Mouse (Mus musculus): ENCODE results near the gene Os9. TPM values are rescaled to one million over a fixed set of nuclear protein-coding genes. Genes with fewer than 3 reads are reported as not detected.

Gene Os9
- total RNA-seq (2023) = 100 to 1,000 TPM in 1 of 2 experiments, 10 to 100 TPM in 1; 98.4 to 100 TPM

GRCm38 (mm10) chr10:127121066-127121477 is at the start of gene Os9:
TSS of gene Os9 (minus strand) at chr10:127121131.

DNA sequence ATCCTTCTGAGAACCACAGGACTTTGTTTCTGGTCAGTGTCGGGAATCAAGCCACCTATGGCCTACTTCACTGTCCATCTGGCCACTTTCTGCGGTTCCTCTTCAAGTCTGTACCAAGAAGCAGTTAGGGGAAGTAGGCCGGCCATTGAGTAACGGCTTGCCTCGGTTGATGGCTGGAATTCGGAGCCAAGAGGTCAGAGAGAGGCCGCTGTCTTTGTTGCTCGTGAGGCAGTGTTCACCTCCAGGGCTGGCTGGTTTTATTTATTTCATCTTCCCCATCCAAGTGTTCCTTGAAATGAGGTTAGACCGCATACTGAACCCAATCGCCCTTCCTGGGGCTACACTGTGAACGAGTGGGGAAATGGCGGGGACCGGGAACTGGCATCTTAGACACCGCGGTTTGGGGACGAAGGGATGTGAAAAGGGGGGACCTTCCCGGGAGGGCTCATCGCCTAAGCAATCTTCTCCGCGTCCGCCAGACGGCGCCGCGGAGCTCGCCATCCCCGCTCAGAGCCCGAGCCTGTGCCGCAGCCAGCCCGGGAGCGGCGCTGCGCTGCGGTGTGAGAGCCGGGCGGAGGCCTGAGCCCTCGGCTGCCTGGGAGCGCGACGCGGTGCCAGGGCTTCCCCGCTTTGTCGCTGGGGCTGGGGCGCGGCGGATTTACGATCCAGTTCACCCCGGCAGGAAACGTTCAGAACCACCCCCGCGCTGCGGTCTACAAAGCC is 43.9 kb upstream of the Os9 start, which contains the start of gene B4galnt1:
TSS of gene B4galnt1 (plus strand) at position 595 of the 723 bp plus-strand sequence.

GRCm38 (mm10) chr10:127075080-127075479 is 45.9 kb downstream of the Os9 start, which contains the start of gene Agap2:
TSS of gene Agap2 (plus strand) at chr10:127075284.

GRCm38 (mm10) chr10:127070190-127071121 is 50.5 kb downstream of the Os9 start, which contains the start of gene Tspan31:
TSS of gene Tspan31 (minus strand) at chr10:127070264.

DNA sequence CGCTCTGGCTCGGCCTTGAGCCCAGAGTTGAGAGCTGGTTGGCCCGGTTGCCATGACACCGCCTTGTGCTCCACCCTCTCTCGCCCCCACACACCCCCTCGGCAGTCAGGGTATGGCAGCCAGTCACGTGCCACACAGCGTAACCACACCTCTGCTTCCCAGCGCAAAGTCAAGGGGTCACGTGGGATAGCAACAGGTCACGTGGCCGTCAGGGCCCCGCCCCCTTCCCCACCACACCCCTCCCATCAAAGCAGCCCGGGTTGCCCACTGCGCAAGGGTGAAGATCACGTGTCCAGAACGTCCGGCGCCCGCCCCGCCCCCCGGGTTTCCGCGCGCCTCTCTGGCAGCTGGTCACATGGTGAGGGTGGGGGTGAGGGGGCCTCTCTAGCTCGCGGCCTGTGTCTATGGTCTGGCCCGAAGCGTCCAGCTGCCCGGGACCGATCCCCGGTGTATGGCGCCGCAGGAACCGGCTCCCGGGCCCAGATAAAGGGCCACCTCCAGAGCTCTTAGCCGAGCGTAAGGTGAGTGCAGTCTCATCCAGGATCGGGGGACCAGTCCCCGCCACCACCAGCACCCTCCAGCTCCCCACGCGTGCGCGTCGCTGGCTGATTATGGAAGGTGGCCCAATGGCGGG is 57.6 kb downstream of the Os9 start, which contains the start of gene Cdk4:
TSS of gene Cdk4 (plus strand) at position 296 of the 634 bp plus-strand sequence.

GRCm38 (mm10) chr10:127059968-127060916 is 60.7 kb downstream of the Os9 start, which contains the start of gene March9:
TSS of gene March9 (minus strand) at chr10:127060184.

GRCm38 (mm10) chr10:127047954-127048353 is 73.0 kb downstream of the Os9 start, which contains the start of gene Cyp27b1:
TSS of gene Cyp27b1 (plus strand) at chr10:127048250.

Other genes with a start within 250 kb of the Os9 start
- gene Atp23, start 219.8 kb downstream of the Os9 start, total RNA-seq (2023) = 1 to 10 TPM; 6.7 to 8.1 TPM
- gene Ctdsp2, start 142.4 kb downstream of the Os9 start, total RNA-seq (2023) = 10 to 100 TPM; 94.7 to 97.8 TPM
- gene Avil, start 120.4 kb downstream of the Os9 start, total RNA-seq (2023) = 1 to 10 TPM; 2.1 to 2.2 TPM
- 10 to 100 TPM; 18.8 to 20.9 TPM for gene Tsfm, start 90.3 kb downstream of the Os9 start, total RNA-seq (2023)
- gene Mettl1, start 79.7 kb downstream of the Os9 start, total RNA-seq (2023) = 10 to 100 TPM; 23.4 to 26.8 TPM
- under 1 TPM in 1 of 2 experiments, not detected in 1; 0.21 TPM for gene Eef1akmt3, start 79.6 kb downstream of the Os9 start, total RNA-seq (2023)
- gene Cyp27b1, start 72.9 kb downstream of the Os9 start, total RNA-seq (2023) = 1 to 10 TPM in 1 of 2 experiments, under 1 TPM in 1; 0.80 to 2.0 TPM
- gene March9, start 60.9 kb downstream of the Os9 start, total RNA-seq (2023) = 1 to 10 TPM; 5.4 to 5.7 TPM
- gene Cdk4, start 57.6 kb downstream of the Os9 start, total RNA-seq (2023) = 100 to 1,000 TPM; 143 to 156 TPM
- gene Tspan31, start 50.9 kb downstream of the Os9 start, total RNA-seq (2023) = 10 to 100 TPM; 10.3 to 13.2 TPM
- gene Agap2, start 45.8 kb downstream of the Os9 start, total RNA-seq (2023) = 100 to 1,000 TPM; 166 to 167 TPM
- 100 to 1,000 TPM; 696 to 735 TPM for gene B4galnt1, start 44.1 kb upstream of the Os9 start, total RNA-seq (2023)
- gene Slc26a10, start 59.5 kb upstream of the Os9 start, total RNA-seq (2023) = under 1 TPM in 1 of 2 experiments, not detected in 1; 0.29 TPM
- 1 to 10 TPM in 1 of 2 experiments, not detected in 1; 1.5 TPM for gene Arhgef25, start 69.0 kb upstream of the Os9 start, total RNA-seq (2023)
- 10 to 100 TPM; 53.6 to 73.9 TPM for gene Dtx3, start 74.6 kb upstream of the Os9 start, total RNA-seq (2023)
- gene Pip4k2c, start 90.5 kb upstream of the Os9 start, total RNA-seq (2023) = 10 to 100 TPM; 44.9 to 47.9 TPM
- under 1 TPM; 0.44 to 0.56 TPM for gene Kif5a, start 142.2 kb upstream of the Os9 start, total RNA-seq (2023)
- gene Dctn2, start 145.2 kb upstream of the Os9 start, total RNA-seq (2023) = 10 to 100 TPM; 98.0 to 98.9 TPM
- gene Mbd6, start 167.9 kb upstream of the Os9 start, total RNA-seq (2023) = 100 to 1,000 TPM; 110 to 113 TPM
- 10 to 100 TPM; 51.4 to 67.0 TPM for gene Mars, start 190.7 kb upstream of the Os9 start, total RNA-seq (2023)
- 100 to 1,000 TPM; 317 to 326 TPM for gene Arhgap9, start 200.8 kb upstream of the Os9 start, total RNA-seq (2023)
- not detected for gene Gli1, start 220.8 kb upstream of the Os9 start, total RNA-seq (2023)
- not detected for gene Inhbe, start 233.3 kb upstream of the Os9 start, total RNA-seq (2023)
- gene Inhbc, start 249.3 kb upstream of the Os9 start, total RNA-seq (2023) = not detected